Mouse (Mus musculus): ENCODE data around the gene Atp8b4.

- TF ChIP-seq CTCF (IDR thresholded peaks at IDR 0.05; ENCODE audit: low read depth) (no peak), EP300 (IDR thresholded peaks at IDR 0.05; ENCODE audit: low read depth) (no peak)
These were observed 30.1 kb upstream of the Atp8b4 start for GRCm38 (mm10) chr2:126530581-126530980.

Data from liver, postnatal 0 days (tissue).